Mouse (Mus musculus) forebrain, postnatal 0 days (tissue): ENCODE measurements around the gene Kidins220. TPM values are rescaled to one million over a fixed set of nuclear protein-coding genes. Genes with fewer than 3 reads are reported as not detected.

Experiments
- ATAC-seq: fragments of 200-750 bp; cut with Nextera tagmentation; 2 replicates; pipeline ENCODE4 v1.8.0; 2017; ENCODE audit warnings: mild to moderate bottlenecking, moderate library complexity
- DNase-seq: peaks from one replicate; pipeline ENCODE4 v3.0.0-alpha.2; 2015
- H3K27ac ChIP-seq: fragments of 300-500 bp; sonication (generic); 2 replicates; pipeline ENCODE4 v1.5.1; 2014; ENCODE audit warnings: low read depth, mild to moderate bottlenecking, antibody characterized with exemption, low read length, moderate library complexity, mixed read lengths
- H3K27me3 ChIP-seq: fragments of 300-500 bp; sonication (generic); 2 replicates; pipeline ENCODE4 v1.6.1; 2014; ENCODE audit warnings: mild to moderate bottlenecking, low read length, mixed read lengths; ENCODE audit not compliant: insufficient read depth
- H3K36me3 ChIP-seq: fragments of 300-500 bp; sonication (generic); 2 replicates; pipeline ENCODE4 v1.6.1; 2014; ENCODE audit warnings: mild to moderate bottlenecking, moderate library complexity; ENCODE audit not compliant: insufficient read depth
- H3K4me1 ChIP-seq: fragments of 300-500 bp; sonication (generic); 2 replicates; pipeline ENCODE4 v1.6.1; 2014; ENCODE audit warnings: antibody characterized with exemption; ENCODE audit not compliant: insufficient read depth
- H3K4me2 ChIP-seq: fragments of 300-500 bp; sonication (generic); 2 replicates; pipeline ENCODE4 v1.6.1; 2014; ENCODE audit warnings: low read depth, mild to moderate bottlenecking, moderate library complexity
- H3K4me3 ChIP-seq: fragments of 300-500 bp; sonication (generic); 2 replicates; pipeline ENCODE4 v1.5.1; 2014; ENCODE audit warnings: low read depth, low read length, mixed read lengths
- H3K9ac ChIP-seq: fragments of 300-500 bp; sonication (generic); 2 replicates; pipeline ENCODE4 v1.6.1; 2014; ENCODE audit warnings: mild to moderate bottlenecking
- H3K9me3 ChIP-seq: fragments of 300-500 bp; sonication (generic); 2 replicates; pipeline ENCODE4 v1.6.1; 2016; ENCODE audit warnings: low read length
- CTCF ChIP-seq: sonication (generic); IDR thresholded peaks from 2 replicates; pipeline ENCODE4 v1.5.1; 2016; ENCODE audit warnings: antibody characterized with exemption, control low read depth, low read depth
- WGBS: fragments of 180-500 bp; shearing (Covaris S2); extraction: QIAGEN DNeasy Blood & Tissue Kit; methylation state at CpG from one replicate; pipeline ENCODE4 v1.1.7; 2014; 5-methylcytosine and 5-hydroxymethylcytosine counted together
- polyA plus RNA-seq: library from polyadenylated mRNA; unstranded; fragments of >200 nt; fragmentation: Nextera tagmentation; extraction: Ambion mirVana; gene quantifications from 2 replicates; pipeline ENCODE4 v1.2.1, GENCODE M21; 2015
- total RNA-seq: library from RNA; depleted of rRNA; stranded (reverse); fragments of >200 nt; gene quantifications from 2 replicates; pipeline ENCODE4 v1.2.3, GENCODE M21; 2014

The Kidins220 gene
- total and polyA plus RNA-seq, 2 experiments from 2014 or later = 103 to 394 TPM

DNA sequence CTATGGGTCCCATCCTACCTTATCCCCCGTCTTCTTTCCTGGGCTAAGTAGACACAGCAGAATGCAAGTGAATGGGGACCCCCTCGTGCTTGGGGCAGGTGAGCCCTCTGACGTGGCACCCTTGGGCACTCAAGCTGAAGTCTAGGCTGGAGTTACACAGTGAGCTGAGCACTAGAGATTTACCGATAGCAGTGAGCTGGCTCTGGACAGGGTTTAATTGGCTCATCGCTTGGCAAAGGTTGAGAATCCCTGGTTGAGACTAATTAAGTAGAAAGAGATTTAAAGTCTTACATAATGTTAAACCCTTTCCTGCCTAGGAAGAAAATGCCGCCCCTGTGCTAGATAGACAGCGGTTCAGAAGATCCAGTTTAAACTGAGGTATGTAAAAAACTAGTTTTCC, 86.2 kb downstream of the Kidins220 start:
- no peaks in the 10 kb centered on the region for H3K27me3 ChIP-seq
- no peaks in the 10 kb centered on the region for H3K4me1 ChIP-seq
- H3K9ac ChIP-seq = no peak overlapping the region
- peaks cover 34% of the 10 kb centered on the region for H3K36me3 ChIP-seq
- TF ChIP-seq CTCF = no peak
- 38% methylated on average over 7 of the region's 7 CpGs for WGBS
- H3K4me3 ChIP-seq = no peak overlapping the region
- DNase-seq = peak; percentile 18
- ATAC-seq = no peak; the same call in 1 of the 2 replicates
- H3K4me2 ChIP-seq = no peak overlapping the region
- H3K9me3 ChIP-seq = no peaks in the 10 kb centered on the region
- no peak overlapping the region for H3K27ac ChIP-seq

DNA sequence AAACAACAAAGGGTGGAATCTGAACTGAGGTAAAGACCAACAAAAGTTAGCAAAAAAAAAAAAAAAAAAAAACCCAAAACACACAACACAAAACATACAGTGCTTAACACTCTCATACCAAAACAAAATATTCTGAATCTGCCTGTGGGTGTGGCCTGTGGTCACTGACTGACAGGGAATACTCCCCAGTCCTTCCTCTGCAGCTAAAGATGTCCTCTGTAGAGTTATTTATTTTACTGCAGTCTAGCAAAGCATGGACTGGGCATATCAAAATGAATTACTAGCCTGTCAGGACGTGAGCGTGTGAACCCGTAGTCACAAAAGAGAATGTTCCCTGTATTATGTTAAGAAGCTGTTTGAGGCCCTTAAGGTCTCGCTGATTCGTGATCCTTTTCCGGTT, 87.5 kb downstream of the Kidins220 start:
- no peak overlapping the region for H3K4me2 ChIP-seq
- no peak for DNase-seq
- H3K4me1 ChIP-seq = no peaks in the 10 kb centered on the region
- WGBS = 74% methylated on average over 6 of the region's 6 CpGs
- no peaks in the 10 kb centered on the region for H3K27me3 ChIP-seq
- H3K27ac ChIP-seq = no peak overlapping the region
- H3K9ac ChIP-seq = no peak overlapping the region
- H3K9me3 ChIP-seq = no peaks in the 10 kb centered on the region
- H3K4me3 ChIP-seq = no peak overlapping the region
- no peak for ATAC-seq
- peaks cover 25% of the 10 kb centered on the region for H3K36me3 ChIP-seq
- no peak for TF ChIP-seq CTCF

DNA sequence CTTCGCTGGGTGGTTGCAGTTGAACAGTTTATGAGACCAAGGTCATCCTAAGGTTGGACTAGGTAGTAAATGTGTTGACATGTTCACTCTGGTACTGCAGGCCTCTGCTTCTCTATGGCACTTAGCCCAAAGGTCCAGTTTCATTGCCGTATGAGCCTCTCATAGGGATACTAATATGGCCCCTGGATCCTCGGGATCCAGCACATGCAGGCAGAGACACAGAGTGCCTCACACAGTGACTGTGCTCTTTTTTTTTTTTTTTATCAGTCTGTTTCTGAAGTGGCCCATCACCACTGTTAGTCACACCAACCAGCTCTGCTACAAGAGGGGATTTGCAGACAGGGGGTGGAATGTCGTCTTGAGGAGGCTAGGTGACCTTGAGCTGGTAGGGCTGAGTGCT, 98.6 kb downstream of the Kidins220 start:
- no peak overlapping the region for H3K4me2 ChIP-seq
- H3K9me3 ChIP-seq = no peaks in the 10 kb centered on the region
- H3K4me3 ChIP-seq = no peak overlapping the region
- no peaks in the 10 kb centered on the region for H3K36me3 ChIP-seq
- TF ChIP-seq CTCF = no peak
- H3K27me3 ChIP-seq = no peaks in the 10 kb centered on the region
- no peak overlapping the region for H3K9ac ChIP-seq
- no peak overlapping the region for H3K27ac ChIP-seq
- H3K4me1 ChIP-seq = no peaks in the 10 kb centered on the region
- ATAC-seq (no peak), DNase-seq (no peak)
- 88% methylated on average over 4 of the region's 4 CpGs for WGBS

DNA sequence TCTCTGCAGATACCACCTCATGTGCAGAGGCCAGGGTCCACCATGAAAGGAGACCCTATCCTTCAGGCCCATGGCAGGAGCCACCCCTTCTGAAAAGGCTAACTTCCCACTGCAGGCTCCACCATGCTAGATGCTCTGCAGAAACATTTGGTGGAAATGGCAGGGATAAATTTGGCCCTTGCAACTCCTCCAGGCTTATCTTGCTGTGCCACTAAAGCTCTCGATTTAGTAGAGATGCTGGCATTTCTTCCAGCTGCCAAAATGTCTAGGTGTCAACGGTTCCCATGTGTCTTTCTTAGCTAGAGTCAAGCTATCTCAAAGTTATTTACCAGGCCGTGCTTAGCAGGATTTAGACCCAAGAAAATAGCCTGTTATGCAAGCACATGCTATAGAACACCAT, 99.6 kb downstream of the Kidins220 start:
- Histone ChIP-seq H3K9me3 (no peaks in the 10 kb centered on the region), H3K9ac (no peak overlapping the region), H3K27me3 (no peaks in the 10 kb centered on the region), H3K36me3 (no peaks in the 10 kb centered on the region), H3K4me1 (no peaks in the 10 kb centered on the region), H3K27ac (no peak overlapping the region), H3K4me3 (no peak overlapping the region), H3K4me2 (no peak overlapping the region)
- DNase-seq (no peak), ATAC-seq (no peak)
- WGBS = 85% methylated on average over 3 of the region's 3 CpGs
- TF ChIP-seq CTCF = no peak

DNA sequence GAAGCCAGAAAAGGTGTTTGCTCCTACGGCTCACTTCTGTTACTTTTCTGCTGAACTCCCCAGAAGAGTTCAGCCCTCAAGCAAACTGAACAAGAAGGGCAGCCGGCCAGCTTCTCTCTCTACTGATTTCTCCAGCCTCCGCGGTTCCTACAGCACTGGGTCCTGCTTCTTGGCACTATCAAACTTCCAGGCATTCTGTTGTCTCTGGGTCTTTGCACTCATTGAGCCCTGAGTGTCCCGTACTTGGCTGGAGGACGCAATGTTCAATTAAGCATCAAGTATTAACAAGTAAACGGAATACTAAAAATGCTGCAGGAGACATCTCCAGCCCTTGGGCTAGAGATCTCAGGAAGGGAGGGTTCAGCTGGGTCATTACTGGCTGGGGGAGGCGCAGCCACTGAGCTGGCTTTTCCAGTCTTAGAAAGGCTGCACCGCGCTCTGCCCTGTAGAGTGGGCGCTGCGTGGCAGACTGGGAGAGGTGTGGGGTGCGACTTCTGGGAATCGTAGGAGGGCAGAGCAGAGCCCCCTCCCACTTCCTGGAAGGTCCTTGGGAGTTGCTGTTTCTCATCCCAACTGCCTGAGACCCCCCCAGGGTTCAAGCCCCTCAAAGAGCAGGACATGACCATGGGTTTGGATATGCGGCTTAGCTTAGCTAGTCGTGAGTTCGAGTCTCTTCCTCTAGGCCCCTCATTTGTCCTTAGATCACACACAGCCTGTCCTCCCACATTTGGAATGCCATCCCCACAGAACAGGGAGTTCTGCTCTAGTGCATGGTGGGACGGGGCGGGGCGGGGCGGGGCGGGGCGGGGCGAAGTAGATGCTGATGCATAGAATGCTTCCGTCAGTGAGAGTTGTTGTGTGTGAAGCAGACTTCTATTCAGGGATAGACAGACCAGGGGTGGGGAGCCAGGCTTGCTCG, 108.8 kb downstream of the Kidins220 start:
- no peak for TF ChIP-seq CTCF
- Histone ChIP-seq H3K27me3 (no peaks in the 10 kb centered on the region), H3K4me1 (no peaks in the 10 kb centered on the region), H3K36me3 (no peaks in the 10 kb centered on the region), H3K4me3 (no peak overlapping the region), H3K9me3 (no peaks in the 10 kb centered on the region), H3K4me2 (no peak overlapping the region), H3K9ac (no peak overlapping the region), H3K27ac (no peak overlapping the region)
- ATAC-seq (no peak), DNase-seq (no peak)
- 35% methylated on average over 26 of the region's 26 CpGs for WGBS

DNA sequence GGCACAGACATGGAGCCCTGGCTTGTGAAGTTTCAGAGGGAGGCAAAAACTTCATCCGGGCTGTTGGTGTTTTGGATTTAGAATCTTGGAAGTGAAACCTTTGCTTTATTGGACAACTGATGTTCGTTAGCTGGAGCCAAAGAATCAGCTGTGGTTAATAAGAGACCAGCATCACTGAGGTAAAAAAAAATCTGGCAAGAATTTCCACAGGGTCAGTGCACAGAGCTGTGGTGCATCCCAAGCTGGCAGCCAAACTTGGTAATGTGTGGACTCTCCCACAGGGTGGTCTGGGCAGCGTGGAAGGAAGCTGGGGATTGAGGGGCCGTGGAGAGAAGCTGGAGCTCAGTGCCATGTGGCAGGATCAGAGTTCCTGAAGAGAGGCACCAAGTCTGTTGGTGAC, 112.2 kb downstream of the Kidins220 start:
- DNase-seq (no peak), ATAC-seq (no peak)
- no peak for TF ChIP-seq CTCF
- Histone ChIP-seq H3K9ac (no peak overlapping the region), H3K4me1 (no peaks in the 10 kb centered on the region; the same call in 1 of the 2 replicates), H3K9me3 (no peaks in the 10 kb centered on the region), H3K27me3 (no peaks in the 10 kb centered on the region), H3K4me3 (no peak overlapping the region), H3K36me3 (no peaks in the 10 kb centered on the region), H3K27ac (no peak overlapping the region), H3K4me2 (no peak overlapping the region)
- 41% methylated on average over 4 of the region's 4 CpGs for WGBS

DNA sequence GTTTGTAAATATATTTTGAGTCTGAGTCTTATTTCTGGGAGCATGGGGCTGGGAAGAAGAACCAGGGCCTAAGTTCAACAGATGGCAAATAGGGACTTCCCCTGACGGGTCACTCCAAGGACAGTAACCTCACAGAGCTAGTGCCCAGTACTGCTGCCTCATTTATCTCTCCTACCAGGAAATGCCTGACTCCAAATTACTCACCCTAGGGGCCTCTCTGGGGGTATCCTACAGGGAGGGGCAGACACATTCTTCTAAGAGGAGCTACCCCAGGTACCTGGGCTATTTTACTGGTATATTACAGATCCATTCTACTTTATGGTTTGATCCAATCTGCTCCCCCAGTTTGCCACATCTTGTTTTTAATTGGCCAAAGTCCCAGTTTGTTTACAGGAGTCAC, 114.7 kb downstream of the Kidins220 start:
- Histone ChIP-seq H3K27me3 (no peaks in the 10 kb centered on the region), H3K36me3 (no peaks in the 10 kb centered on the region), H3K27ac (no peak overlapping the region), H3K4me2 (no peak overlapping the region), H3K9me3 (no peaks in the 10 kb centered on the region), H3K9ac (no peak overlapping the region), H3K4me1 (peaks cover 7% of the 10 kb centered on the region; the same call in 1 of the 2 replicates), H3K4me3 (no peak overlapping the region)
- ATAC-seq (no peak), DNase-seq (no peak)
- TF ChIP-seq CTCF = no peak
- 86% methylated on average over 1 of the region's 1 CpGs for WGBS
